Mouse (Mus musculus) gastrocnemius, postnatal 4 days (tissue): ENCODE results near the gene Map1s. TPM values are rescaled to one million over a fixed set of nuclear protein-coding genes. Genes with fewer than 3 reads are reported as not detected.
A peak's percentile ranks its signal among the peaks of the same experiment; 100 is the strongest.

Source experiments
- DNase-seq, 2 experiments: peaks; one replicate each; pipeline ENCODE4 v3.0.0; 2021 to 2022; ENCODE audit warnings: low spot score in 2 of 2, mixed read lengths in 2 of 2
- long read RNA-seq, 2 experiments: library from polyadenylated mRNA; stranded (forward); transcript quantifications; one replicate each; pipeline ENCODE4 v2.0.0; 2021
- total RNA-seq, 2 experiments: library from RNA; stranded (reverse); gene quantifications; 2 replicates each; pipeline ENCODE4 v1.2.3; 2021

Map1s gene
- 10 to 100 TPM; 36.1 to 38.1 TPM for total RNA-seq
- long read RNA-seq, experiment 1, transcript Map1s-201 (7 exons, 3,314 nt), result major isoform, 35 of 53 reads
- long read RNA-seq, experiment 1, partial matches to known transcripts, result 7 of 53 reads
- long read RNA-seq, experiment 1, other reads (novel, unspliced or antisense), result 11 of 53 reads
- long read RNA-seq, experiment 2, full-length matches to known transcripts, result 50 of 70 reads
- long read RNA-seq, experiment 2, partial matches to known transcripts, result 13 of 70 reads
- long read RNA-seq, experiment 2, other reads (novel, unspliced or antisense), result 7 of 70 reads

GRCm38 (mm10) chr8:70905831-70906736 is at the start of gene Map1s:
Gene Map1s, plus strand, starts transcription at chr8:70905932.
- peak; percentile 58 to 82 for DNase-seq

DNA sequence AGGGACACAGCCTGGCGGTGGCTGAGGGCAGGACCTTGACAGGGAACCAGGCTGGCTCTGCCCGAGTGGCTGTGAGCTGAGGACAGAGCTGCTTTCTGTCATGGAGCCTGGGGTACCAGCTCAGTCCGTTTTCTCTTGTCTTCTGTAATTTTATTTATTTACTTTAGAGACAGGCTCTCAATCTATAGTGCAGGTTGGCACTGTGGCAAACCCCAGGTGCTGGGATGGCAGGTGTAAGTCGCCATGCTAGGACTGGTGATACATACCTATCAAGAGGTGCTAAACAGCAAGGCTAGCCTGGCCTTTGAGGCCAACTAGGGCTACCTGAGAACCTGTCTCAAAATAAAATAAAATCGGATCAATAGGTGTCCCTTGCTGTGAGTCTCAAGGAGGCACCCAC is 49.7 kb upstream of the Map1s start:
- DNase-seq, result no peak

GRCm38 (mm10) chr8:70856541-70857197 is 49.1 kb upstream of the Map1s start:
- peak in 1 of 2 experiments; percentile 64 for DNase-seq

- no peak for DNase-seq
Measured at GRCm38 (mm10) chr8:70857516-70857915, 48.2 kb upstream of the Map1s start.

DNA sequence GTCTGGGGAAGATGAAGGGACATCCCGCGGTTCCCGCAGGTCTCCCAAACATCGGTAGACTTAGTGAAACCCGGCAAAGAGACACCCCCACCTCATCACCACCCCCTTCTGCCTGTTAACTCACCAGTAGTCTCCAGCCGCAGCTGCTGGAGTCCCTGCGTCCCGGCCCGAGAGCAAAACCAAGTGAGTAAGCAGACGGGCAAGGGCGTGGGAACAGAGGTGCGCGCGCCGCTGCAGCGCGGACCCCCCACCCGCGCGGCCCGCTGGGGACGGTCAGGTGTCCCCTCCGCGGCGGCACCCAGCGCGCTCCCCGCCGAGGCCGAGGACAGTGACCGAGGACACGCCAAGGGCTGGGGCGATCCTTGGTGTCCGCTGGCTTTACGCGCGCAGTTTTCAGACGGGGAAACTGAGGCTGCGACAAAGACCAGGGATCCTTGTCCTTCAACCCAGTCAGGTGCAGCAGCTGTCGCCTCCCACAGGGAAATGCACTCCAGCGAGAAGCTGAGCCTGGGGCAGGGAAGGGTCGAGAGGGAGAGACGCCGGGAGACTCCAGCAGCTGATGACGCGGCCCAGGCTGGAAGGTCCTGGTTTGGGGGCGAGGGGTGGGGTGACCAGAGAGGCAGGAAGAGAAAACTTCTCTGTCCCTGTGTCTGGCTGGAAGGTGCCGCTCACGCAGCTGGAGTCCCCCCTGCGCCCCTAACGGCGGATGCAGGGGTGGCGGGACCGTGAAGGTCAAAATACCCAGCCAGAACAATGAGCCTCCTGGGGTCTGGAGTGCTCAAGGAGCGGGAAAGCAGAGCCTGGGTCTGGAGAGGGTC is 42.7 kb upstream of the Map1s start, which contains the start of gene Kcnn1:
TSS of gene Kcnn1 (minus strand) at position 435 of the 818 bp plus-strand sequence.
- DNase-seq, result no peak

- DNase-seq, result no peak
Measured at GRCm38 (mm10) chr8:70863956-70864711, 41.6 kb upstream of the Map1s start.

DNA sequence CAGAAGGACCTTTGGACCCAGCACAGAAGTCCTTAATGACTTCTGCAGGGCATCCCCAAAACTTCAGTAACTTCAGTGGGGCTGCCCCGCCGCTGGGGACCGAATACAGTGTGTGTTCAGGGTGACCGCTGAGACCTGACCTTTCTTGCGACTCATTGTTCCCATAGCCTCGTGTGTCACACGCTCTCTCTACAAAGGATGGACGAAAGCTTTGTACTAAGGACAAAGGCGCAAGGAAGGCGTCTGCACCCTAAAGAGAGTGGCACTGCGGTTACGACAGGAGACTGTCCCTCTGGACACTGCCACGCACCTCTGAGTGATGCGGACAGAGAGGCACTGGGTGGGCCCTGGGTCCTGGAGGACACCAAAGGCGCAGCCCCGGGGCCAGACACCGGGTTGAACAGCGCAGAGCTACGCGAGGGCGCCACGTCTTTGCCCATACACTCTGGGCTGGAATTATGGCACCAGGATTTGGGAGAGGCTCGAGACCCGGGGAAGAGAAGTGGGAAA is 41.0 kb upstream of the Map1s start:
- DNase-seq, result no peak

DNA sequence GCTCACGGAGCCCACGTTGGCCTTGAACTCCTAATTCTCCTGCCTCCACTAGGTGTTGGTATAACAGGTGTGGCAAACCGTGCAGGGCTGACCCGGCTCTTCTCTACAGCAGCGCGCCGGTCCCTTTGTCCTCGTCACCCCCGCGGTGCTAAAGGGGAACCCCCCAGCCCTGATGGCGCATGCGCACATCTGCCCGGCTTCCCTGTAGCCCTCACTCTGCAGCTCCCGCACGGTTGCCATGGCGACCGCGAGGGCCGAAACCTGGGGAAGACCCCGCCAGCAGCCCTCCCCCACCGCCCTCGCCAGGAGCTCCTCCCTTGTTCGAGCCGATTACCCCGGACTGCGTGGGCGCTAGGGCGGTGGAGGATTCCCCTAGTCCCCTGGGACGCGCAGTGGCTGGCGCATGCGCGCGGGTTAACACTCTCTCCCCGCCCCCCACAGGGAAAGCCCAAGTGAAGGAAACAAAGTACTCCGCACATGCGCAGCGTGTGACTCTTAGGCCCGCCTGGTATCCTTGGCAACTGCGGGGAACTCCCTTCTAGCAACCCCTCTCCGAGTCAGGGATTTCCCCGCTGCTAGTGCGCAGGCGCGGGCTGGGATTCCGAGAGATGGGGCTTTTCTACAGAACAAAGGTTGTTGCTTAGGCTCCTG is 40.3 kb upstream of the Map1s start:
- DNase-seq, result peak; percentile 96 to 99

DNA sequence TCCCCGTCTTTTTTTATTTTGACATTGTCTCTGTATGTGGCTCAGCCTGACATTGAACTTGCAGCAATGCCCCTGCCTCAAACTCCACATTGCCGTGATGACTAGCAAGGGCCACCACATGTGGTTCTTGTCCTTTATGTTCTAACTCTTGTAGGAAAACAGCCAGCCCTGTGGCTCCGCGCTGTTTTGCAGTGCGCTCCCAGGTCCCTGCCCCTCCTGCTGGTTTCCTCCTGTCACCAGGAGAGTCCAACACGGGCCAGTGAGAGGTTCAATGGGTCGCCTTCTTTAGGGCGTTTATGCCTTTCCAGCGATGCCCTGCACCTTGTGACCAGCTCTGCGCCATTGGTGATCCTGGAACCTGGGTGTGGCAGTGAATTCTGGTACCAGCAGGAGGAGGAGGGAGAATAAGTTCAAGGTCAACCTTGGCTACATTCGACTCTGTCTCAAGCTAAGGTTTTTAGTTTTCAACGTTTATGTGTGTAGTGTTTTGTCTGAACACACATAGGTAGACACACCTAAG is 39.7 kb upstream of the Map1s start:
- DNase-seq, result no peak

DNA sequence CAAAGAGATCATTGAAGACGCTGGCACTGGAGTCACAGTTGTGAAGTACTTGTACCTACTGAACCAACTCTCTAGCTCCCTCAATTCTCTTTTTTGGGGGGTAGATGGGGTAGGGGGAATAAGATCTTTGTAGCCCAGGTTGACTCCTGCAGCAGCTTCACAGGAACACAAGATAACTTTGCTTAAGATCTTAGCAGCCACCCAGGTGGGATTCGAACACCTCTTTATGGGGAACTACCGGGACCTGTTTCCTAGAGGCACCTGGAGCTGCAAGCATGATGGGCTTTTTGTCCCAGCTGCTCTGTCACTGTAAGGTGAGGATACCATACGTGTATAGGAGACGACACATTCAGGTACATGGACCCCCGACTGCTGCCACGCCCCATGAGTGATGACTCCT is 39.2 kb upstream of the Map1s start:
- no peak for DNase-seq

GRCm38 (mm10) chr8:70868559-70869198 is 37.1 kb upstream of the Map1s start:
- DNase-seq, result no peak

GRCm38 (mm10) chr8:70869199-70869571 is 36.5 kb upstream of the Map1s start:
- no peak for DNase-seq

DNA sequence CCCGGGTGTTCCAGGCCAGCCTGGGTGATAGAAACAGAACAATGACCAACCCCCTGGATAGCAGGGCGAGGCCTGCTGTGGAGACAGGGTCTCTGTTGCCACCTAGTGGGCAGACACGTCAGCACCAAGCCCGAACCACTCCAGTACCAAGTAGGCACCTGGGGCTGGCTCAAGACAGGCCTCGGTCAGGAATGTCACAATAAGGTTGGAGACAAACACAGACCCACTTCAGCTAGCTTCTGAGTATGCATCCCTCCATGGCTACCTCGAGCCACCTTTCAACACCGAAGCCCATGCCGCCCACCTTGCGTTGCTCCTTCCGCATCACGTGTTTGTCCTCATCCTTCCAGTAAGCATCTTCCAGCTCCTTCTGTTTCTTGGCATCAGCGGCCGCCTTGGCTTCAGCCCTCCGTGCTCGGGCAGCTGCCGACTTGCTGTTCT is 36.1 kb upstream of the Map1s start:
- peak in 1 of 2 experiments; percentile 72 for DNase-seq

- no peak for DNase-seq
Measured at GRCm38 (mm10) chr8:70871195-70871807, 34.4 kb upstream of the Map1s start.

- DNase-seq, result no peak
Measured at GRCm38 (mm10) chr8:70872643-70873363, 32.9 kb upstream of the Map1s start.

DNA sequence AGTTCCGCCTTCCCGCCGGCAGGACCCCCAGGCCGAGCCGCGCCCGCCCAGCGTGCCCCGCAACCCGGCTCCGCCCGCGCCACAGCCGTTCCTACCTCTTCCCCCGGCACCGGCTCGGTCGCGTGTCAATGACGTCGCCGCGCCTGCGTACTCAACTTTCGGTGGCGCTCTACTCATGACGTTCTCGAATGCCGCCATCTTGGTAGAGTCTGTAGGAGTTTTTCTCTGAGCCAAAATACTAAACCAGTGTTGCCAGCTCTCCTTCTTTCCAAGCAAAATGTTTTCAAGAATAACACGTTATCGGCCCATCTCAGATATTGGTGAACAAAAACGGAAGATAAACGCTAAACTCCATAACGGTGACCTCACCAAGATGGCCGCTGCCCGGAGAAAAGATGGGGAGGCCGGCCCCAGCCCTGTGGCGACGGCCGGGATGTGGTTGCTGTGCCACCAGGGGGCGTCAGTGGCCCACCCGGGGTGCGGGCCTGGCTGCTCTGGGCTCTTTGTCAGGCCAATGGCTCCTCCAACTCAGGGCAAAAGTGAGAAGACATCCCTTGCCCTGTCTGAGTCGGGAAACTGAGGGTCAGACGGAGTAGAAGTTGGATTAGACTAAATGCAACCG is 32.3 kb upstream of the Map1s start, which contains the start of gene Ccdc124:
TSS of gene Ccdc124 (minus strand) at position 572 of the 622 bp plus-strand sequence.
- DNase-seq, result peak; percentile 95 to 96

- DNase-seq, result no peak
Measured at GRCm38 (mm10) chr8:70874441-70874840, 31.3 kb upstream of the Map1s start.
